Mouse (Mus musculus) heart, embryonic 14.5 days (tissue): ENCODE data around the gene Cc2d1a. TPM values are rescaled to one million over a fixed set of nuclear protein-coding genes. Genes with fewer than 3 reads are reported as not detected.

Experiments
- ATAC-seq: fragments of 200-750 bp; cut with Nextera tagmentation; 2 replicates; pipeline ENCODE4 v1.8.0; 2017; ENCODE audit warnings: low read depth, moderate TSS enrichment; ENCODE audit not compliant: insufficient number of reproducible peaks, insufficient read depth, low FRiP score
- H3K27ac ChIP-seq, 2 experiments: fragments of 200-500 bp in 1 of 2; fragments of 300-500 bp in 1 of 2; sonication (generic) in 1 of 2; replicated peaks in 1 of 2; 2 replicates each; pipeline ENCODE4 v1.5.1; 2012 to 2014; ENCODE audit warnings: low read depth in 2 of 2, low read length in 2 of 2, control low read depth in 1 of 2, mild to moderate bottlenecking in 1 of 2, mixed read lengths in 1 of 2; ENCODE audit not compliant: control insufficient read depth in 1 of 2, insufficient read depth in 1 of 2
- H3K27me3 ChIP-seq: fragments of 300-500 bp; sonication (generic); 2 replicates; pipeline ENCODE4 v1.6.1; 2014; ENCODE audit warnings: mild to moderate bottlenecking, low read length, control low read depth; ENCODE audit not compliant: control insufficient read depth, insufficient read depth
- H3K36me3 ChIP-seq: fragments of 300-500 bp; sonication (generic); 2 replicates; pipeline ENCODE4 v1.6.1; 2014; ENCODE audit warnings: mild to moderate bottlenecking, control low read depth, low read length, mixed read lengths; ENCODE audit not compliant: control insufficient read depth, insufficient read depth
- H3K4me1 ChIP-seq, 2 experiments: fragments of 200-500 bp in 1 of 2; fragments of 300-500 bp in 1 of 2; sonication (generic) in 1 of 2; 2 replicates each; pipeline ENCODE4 v1.6.1; 2012 to 2014; ENCODE audit warnings: low read length in 2 of 2, control low read depth in 1 of 2, mixed read lengths in 1 of 2; ENCODE audit not compliant: control insufficient read depth in 2 of 2, insufficient read depth in 2 of 2
- H3K4me2 ChIP-seq: fragments of 300-500 bp; sonication (generic); 2 replicates; pipeline ENCODE4 v1.6.1; 2014; ENCODE audit warnings: mild to moderate bottlenecking, low read length
- H3K4me3 ChIP-seq, 2 experiments: fragments of 200-500 bp in 1 of 2; fragments of 300-500 bp in 1 of 2; sonication (generic) in 1 of 2; 2 replicates each; pipeline ENCODE4 v1.5.1; 2012 to 2014; ENCODE audit warnings: low read length in 2 of 2, mild to moderate bottlenecking in 2 of 2, control low read depth in 1 of 2, low read depth in 1 of 2, moderate library complexity in 1 of 2; ENCODE audit not compliant: control insufficient read depth in 1 of 2, insufficient read depth in 1 of 2
- H3K9ac ChIP-seq: fragments of 300-500 bp; sonication (generic); 2 replicates; pipeline ENCODE4 v1.6.1; 2014; ENCODE audit warnings: mild to moderate bottlenecking, low read length
- H3K9me3 ChIP-seq: fragments of 300-500 bp; sonication (generic); 2 replicates; pipeline ENCODE4 v1.6.1; 2016; ENCODE audit warnings: low read length, control low read depth; ENCODE audit not compliant: control insufficient read depth
- WGBS: fragments of 180-500 bp; shearing (Covaris S2); extraction: QIAGEN DNeasy Blood & Tissue Kit; methylation state at CpG from one replicate; pipeline ENCODE4 v1.1.7; 2014; 5-methylcytosine and 5-hydroxymethylcytosine counted together
- polyA plus RNA-seq: library from polyadenylated mRNA; unstranded; fragments of >200 nt; fragmentation: Nextera tagmentation; extraction: Ambion mirVana; gene quantifications from 2 replicates; pipeline ENCODE4 v1.2.1, GENCODE M21; 2014

The Cc2d1a gene
- polyA plus RNA-seq, 1 experiment from 2014 or later: 11.8 TPM

GRCm38 (mm10) chr8:84173861-84174260, 26.1 kb upstream of the Cc2d1a start:
- H3K27me3 ChIP-seq: no peaks in the 10 kb centered on the region
- WGBS: 85% methylated on average over 6 of the region's 6 CpGs
- ATAC-seq: no peak

GRCm38 (mm10) chr8:84170096-84170495, 22.4 kb upstream of the Cc2d1a start:
- WGBS: 84% methylated on average over 5 of the region's 5 CpGs
- H3K9me3 ChIP-seq: no peaks in the 10 kb centered on the region
- ATAC-seq: no peak

More at GRCm38 (mm10) chr8:84173861-84174260, 26.1 kb upstream of the Cc2d1a start:
- no peak overlapping the region for H3K4me2 ChIP-seq
- peaks cover 40% of the 10 kb centered on the region for H3K36me3 ChIP-seq
- H3K27ac ChIP-seq: no peak overlapping the region
- H3K9me3 ChIP-seq: no peaks in the 10 kb centered on the region
- no peak overlapping the region for H3K9ac ChIP-seq
- H3K4me3 ChIP-seq: no peak overlapping the region
- peaks cover 3 to 15% of the 10 kb centered on the region in 2 experiments; a peak in 3 of 4 replicates for H3K4me1 ChIP-seq

GRCm38 (mm10) chr8:84167696-84168095, 20.0 kb upstream of the Cc2d1a start:
- Histone ChIP-seq H3K27me3 (no peaks in the 10 kb centered on the region), H3K4me1 (peaks cover 14 to 24% of the 10 kb centered on the region in 2 experiments), H3K4me3 (no peak overlapping the region), H3K9ac (peak overlapping the region; percentile 21; the same call in 1 of the 2 replicates), H3K9me3 (no peaks in the 10 kb centered on the region), H3K36me3 (peaks cover 21% of the 10 kb centered on the region), H3K4me2 (no peak overlapping the region), H3K27ac (no peak overlapping the region)
- no peak for ATAC-seq
- WGBS: 62% methylated on average over 2 of the region's 2 CpGs

More at GRCm38 (mm10) chr8:84170096-84170495, 22.4 kb upstream of the Cc2d1a start:
- Histone ChIP-seq H3K27ac (no peak overlapping the region), H3K27me3 (no peaks in the 10 kb centered on the region), H3K36me3 (peaks cover 33% of the 10 kb centered on the region), H3K4me1 (peaks cover 14 to 24% of the 10 kb centered on the region in 2 experiments), H3K4me2 (no peak overlapping the region), H3K4me3 (no peak overlapping the region), H3K9ac (no peak overlapping the region)

GRCm38 (mm10) chr8:84157620-84158019, 9.9 kb upstream of the Cc2d1a start:
- H3K27ac ChIP-seq: no peak overlapping the region
- H3K4me3 ChIP-seq: no peak overlapping the region
- 82% methylated on average over 4 of the region's 4 CpGs for WGBS
- no peaks in the 10 kb centered on the region for H3K4me1 ChIP-seq
- ATAC-seq: no peak
- no peak overlapping the region for H3K4me2 ChIP-seq
- H3K9me3 ChIP-seq: no peaks in the 10 kb centered on the region
- no peaks in the 10 kb centered on the region for H3K36me3 ChIP-seq
- H3K27me3 ChIP-seq: no peaks in the 10 kb centered on the region
- H3K9ac ChIP-seq: no peak overlapping the region

GRCm38 (mm10) chr8:84149181-84149580, 1.4 kb upstream of the Cc2d1a start:
- H3K36me3 ChIP-seq: peaks cover 11% of the 10 kb centered on the region; the same call in 1 of the 2 replicates
- no peak overlapping the region for H3K4me3 ChIP-seq
- H3K4me2 ChIP-seq: no peak overlapping the region
- 83% methylated on average over 3 of the region's 3 CpGs for WGBS
- H3K9ac ChIP-seq: no peak overlapping the region
- peaks cover 8 to 14% of the 10 kb centered on the region in 2 experiments; a peak in 3 of 4 replicates for H3K4me1 ChIP-seq
- no peak overlapping the region for H3K27ac ChIP-seq
- no peaks in the 10 kb centered on the region for H3K27me3 ChIP-seq
- ATAC-seq: no peak
- no peaks in the 10 kb centered on the region for H3K9me3 ChIP-seq

- H3K4me1 ChIP-seq: peaks cover 8 to 14% of the 10 kb centered on the region in 2 experiments; a peak in 3 of 4 replicates
- no peak overlapping the region for H3K27ac ChIP-seq
- H3K4me3 ChIP-seq: peak overlapping the region in 1 of 2 experiments; percentile 59; a peak in 1 of 4 replicates
- H3K36me3 ChIP-seq: peaks cover 17% of the 10 kb centered on the region
- H3K9me3 ChIP-seq: no peaks in the 10 kb centered on the region
- H3K9ac ChIP-seq: no peak overlapping the region; the same call in 1 of the 2 replicates
- H3K4me2 ChIP-seq: peak overlapping the region; percentile 85
- WGBS: 59% methylated on average over 5 of the region's 5 CpGs
- no peak for ATAC-seq
- no peaks in the 10 kb centered on the region for H3K27me3 ChIP-seq
These were observed 755 bp upstream of the Cc2d1a start for GRCm38 (mm10) chr8:84148531-84148850.

- no peaks in the 10 kb centered on the region for H3K9me3 ChIP-seq
- H3K36me3 ChIP-seq: peaks cover 29% of the 10 kb centered on the region
- no peak overlapping the region for H3K27ac ChIP-seq
- WGBS: 7% methylated on average over 14 of the region's 14 CpGs
- H3K9ac ChIP-seq: peak overlapping the region; percentile 75
- no peaks in the 10 kb centered on the region for H3K27me3 ChIP-seq
- peak; percentile 36 for ATAC-seq
- H3K4me1 ChIP-seq: peaks cover 8 to 14% of the 10 kb centered on the region in 2 experiments; a peak in 3 of 4 replicates
- H3K4me2 ChIP-seq: peak overlapping the region; percentile 85
- H3K4me3 ChIP-seq: peak overlapping the region; percentile 49 to 59
These were observed 391 bp downstream of the Cc2d1a start for GRCm38 (mm10) chr8:84147324-84147766.
